Mouse (Mus musculus) myocyte (in vitro differentiated cells): ENCODE measurements around the gene Gnaz.

Experiments used
- MAX ChIP-seq: IDR thresholded peaks from one replicate; pipeline ENCODE4 v1.6.1; 2011; ENCODE audit warnings: low read depth, mild to moderate bottlenecking, control low read depth
- POLR2A ChIP-seq: IDR thresholded peaks from one replicate; pipeline ENCODE4 v1.6.1; 2011; ENCODE audit warnings: low read depth, mild to moderate bottlenecking, control low read depth, moderate library complexity; ENCODE audit not compliant: insufficient read length
- SRF ChIP-seq: IDR thresholded peaks from one replicate; pipeline ENCODE4 v1.6.1; 2011; ENCODE audit warnings: low read depth; ENCODE audit not compliant: control insufficient read depth, insufficient read length

DNA sequence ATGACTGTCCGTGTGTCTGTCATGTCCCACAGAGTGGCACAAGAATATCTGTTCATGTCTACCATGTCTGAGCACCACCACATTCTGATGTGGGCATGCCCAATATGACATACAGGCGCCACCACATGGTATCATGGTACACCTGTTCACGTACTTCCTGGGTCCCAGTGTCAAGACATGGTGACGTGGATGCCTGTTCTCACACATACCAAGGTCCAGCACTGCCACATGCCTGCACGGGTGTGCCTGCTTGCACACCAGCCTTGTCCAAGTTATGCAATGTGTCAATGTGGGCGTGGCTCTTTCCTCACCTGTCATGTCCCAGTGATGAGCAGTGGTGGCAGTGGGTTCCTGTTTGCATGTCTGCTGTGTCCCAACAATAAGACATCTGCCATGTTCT lies 34.5 kb upstream of the Gnaz start:
- TF ChIP-seq POLR2A (no peak), MAX (no peak), SRF (no peak)
